In genomic region chr17:88065801-88066646, GRCm38 (mm10) we compare ENCODE assay signal across 8 mouse cellular contexts. TPM values are rescaled to one million over a fixed set of nuclear protein-coding genes. Genes with fewer than 3 reads are reported as not detected.
A peak's percentile ranks its signal among the peaks of the same experiment; 100 is the strongest.
DNase-seq lines count a peak whose midpoint lies in the region; ATAC-seq lines count a peak whose summit lies in the region.

No protein-coding gene starts in this region.

- peaks cover 6% of the 10 kb centered on the region for H3K4me1 ChIP-seq in intestine, embryonic 14.5 days (replicated peaks; ENCODE audit: control insufficient read depth, insufficient read depth, low read length)

- WGBS in intestine, embryonic 14.5 days: 1% methylated on average over 37 of the region's 57 CpGs

- no peaks in the 10 kb centered on the region for H3K9me3 ChIP-seq in intestine, embryonic 14.5 days (ENCODE audit: control insufficient read depth, low read length)

- peak overlapping the region; percentile 59 for H3K4me2 ChIP-seq in intestine, embryonic 14.5 days (ENCODE audit: low read length)

- peak overlapping the region; percentile 100 for H3K27ac ChIP-seq in intestine, embryonic 14.5 days (ENCODE audit: low read depth)

- intact Hi-C loops in left cerebral cortex, postnatal 14 days (cut with DNase I): loop anchor here (1.0 to 10.0 kb wide), 4 partner anchors 39 to 379 kb away; partner anchors contain the start of gene Foxn2

- peak overlapping the region; percentile 91 for H3K4me3 ChIP-seq in intestine, embryonic 14.5 days (ENCODE audit: low read depth, low read length)

- no peaks in the 10 kb centered on the region for H3K36me3 ChIP-seq in intestine, embryonic 14.5 days (ENCODE audit: control insufficient read depth, insufficient read depth, low read length)

- peak; percentile 86 to 91 for DNase-seq in adrenal gland, adult 18-20 months (ENCODE audit: low spot score in 2 of 2)
- peak; percentile 94 for DNase-seq in embryo, embryonic 11 days
- DNase-seq in gastrocnemius, postnatal 25 days: peak; percentile 97
- peak; percentile 96 for DNase-seq in intestine, embryonic 14.5 days (ENCODE audit: low spot score)
- peak; percentile 90 to 93 for DNase-seq in left cerebral cortex, postnatal 14 days (ENCODE audit: low spot score in 2 of 2)
- peak; percentile 96 for DNase-seq in mesoderm, embryonic 11.5 days (ENCODE audit: low read depth, low spot score)
- DNase-seq in right cerebral cortex, postnatal 36 days (ENCODE audit: low spot score in 2 of 2): peak; percentile 83 to 91
- DNase-seq in yolk sac, embryonic 10.5 days (ENCODE audit: low spot score): peak; percentile 99

- peak; percentile 98 for ATAC-seq in intestine, embryonic 14.5 days (replicated peaks; ENCODE audit: low FRiP score, low TSS enrichment, low read depth)

- no peaks in the 10 kb centered on the region for H3K27me3 ChIP-seq in intestine, embryonic 14.5 days (replicated peaks; ENCODE audit: control insufficient read depth, insufficient read depth, low read length)

- H3K9ac ChIP-seq in intestine, embryonic 14.5 days (ENCODE audit: low read length): peak overlapping the region; percentile 99

RNA-seq across cellular contexts. Expression of gene Fbxo11, which starts 0.9 kb away (rescaled TPM):
- total RNA-seq in adrenal gland, adult 18-20 months (2021): 10 to 100 TPM; 53.0 to 69.0 TPM
- total RNA-seq in gastrocnemius, postnatal 25 days (2021): 10 to 100 TPM; 27.0 to 27.2 TPM
- 21.0 and 21.1 TPM in 2 replicates for polyA plus RNA-seq in intestine, embryonic 14.5 days (2014; fragmentation: Nextera tagmentation; extraction: Ambion mirVana)
- total RNA-seq in left cerebral cortex, postnatal 14 days (2021): 100 to 1,000 TPM; 109 to 115 TPM

Comparison
In these comparisons a context has a peak if more than half of its experiments do, and no peak if none do; other contexts are left out.
1. Peak in every context shown above with its lines: DNase-seq, ATAC-seq, H3K4me3 ChIP-seq and H3K27ac ChIP-seq.